Mouse (Mus musculus): ENCODE results near the gene Gpr63.
"Not testable (repeated sequence)": the region's sequence is repeated elsewhere in the genome, so short reads cannot be mapped to it uniquely, and the experiment has no call there.

Gene Gpr63

GRCm38 (mm10) chr4:24966299-24966991 lies at the start of gene Gpr63:
TSS of gene Gpr63 (plus strand) at chr4:24966407.
- DNase-seq (ENCODE audit: low spot score): peak; percentile 72

GRCm38 (mm10) chr4:24920006-24920577 lies 46.1 kb upstream of the Gpr63 start:
- no peak for DNase-seq (ENCODE audit: low spot score)

GRCm38 (mm10) chr4:24924726-24925125 lies 41.5 kb upstream of the Gpr63 start:
- DNase-seq (ENCODE audit: low spot score): no peak

- no peak for DNase-seq (ENCODE audit: low spot score)
Measured at GRCm38 (mm10) chr4:24928260-24928780, 37.9 kb upstream of the Gpr63 start.

GRCm38 (mm10) chr4:24928926-24929325 lies 37.3 kb upstream of the Gpr63 start:
- no peak for DNase-seq (ENCODE audit: low spot score)

- DNase-seq (ENCODE audit: low spot score): no peak
Measured at GRCm38 (mm10) chr4:24942728-24943424, 23.3 kb upstream of the Gpr63 start.

GRCm38 (mm10) chr4:24965918-24966298 lies 299 bp upstream of the Gpr63 start:
- no peak for DNase-seq (ENCODE audit: low spot score)

- no peak for DNase-seq (ENCODE audit: low spot score)
Measured at GRCm38 (mm10) chr4:24967251-24967650, 1.0 kb downstream of the Gpr63 start.

GRCm38 (mm10) chr4:24978589-24978988 lies 12.4 kb downstream of the Gpr63 start:
- no peak for DNase-seq (ENCODE audit: low spot score)

- no peak for DNase-seq (ENCODE audit: low spot score)
Measured at GRCm38 (mm10) chr4:24985612-24986011, 19.4 kb downstream of the Gpr63 start.

GRCm38 (mm10) chr4:24991475-24991874 lies 25.3 kb downstream of the Gpr63 start:
- DNase-seq (ENCODE audit: low spot score): no peak

GRCm38 (mm10) chr4:25009328-25009727 lies 43.1 kb downstream of the Gpr63 start:
- not testable (repeated sequence) for DNase-seq (ENCODE audit: low spot score)

- no peak for DNase-seq (ENCODE audit: low spot score)
Measured at GRCm38 (mm10) chr4:25011780-25012179, 45.6 kb downstream of the Gpr63 start.

GRCm38 (mm10) chr4:25012726-25013125 lies 46.5 kb downstream of the Gpr63 start:
- DNase-seq (ENCODE audit: low spot score): no peak

GRCm38 (mm10) chr4:25015017-25015655 lies 48.9 kb downstream of the Gpr63 start:
- no peak for DNase-seq (ENCODE audit: low spot score)

- DNase-seq (ENCODE audit: low spot score): no peak
Measured at GRCm38 (mm10) chr4:25028252-25028651, 62.0 kb downstream of the Gpr63 start.

GRCm38 (mm10) chr4:25028752-25029151 lies 62.5 kb downstream of the Gpr63 start:
- no peak for DNase-seq (ENCODE audit: low spot score)

GRCm38 (mm10) chr4:25029875-25030274 lies 63.7 kb downstream of the Gpr63 start:
- no peak for DNase-seq (ENCODE audit: low spot score)

GRCm38 (mm10) chr4:25035158-25035791 lies 69.1 kb downstream of the Gpr63 start:
- no peak for DNase-seq (ENCODE audit: low spot score)

GRCm38 (mm10) chr4:25035806-25036205 lies 69.6 kb downstream of the Gpr63 start:
- DNase-seq (ENCODE audit: low spot score): no peak

GRCm38 (mm10) chr4:25037260-25037659 lies 71.1 kb downstream of the Gpr63 start:
- DNase-seq (ENCODE audit: low spot score): no peak

- not testable (repeated sequence) for DNase-seq (ENCODE audit: low spot score)
Measured at GRCm38 (mm10) chr4:25055541-25055940, 89.3 kb downstream of the Gpr63 start.
